Mouse (Mus musculus) embryo, embryonic 10.5 days (tissue): ENCODE results near the gene Ipo8.

ENCODE experiments used
- DNase-seq: peaks from one replicate; pipeline ENCODE4 v3.0.0-alpha.2; 2015; ENCODE audit warnings: low spot score

The Ipo8 gene

DNA sequence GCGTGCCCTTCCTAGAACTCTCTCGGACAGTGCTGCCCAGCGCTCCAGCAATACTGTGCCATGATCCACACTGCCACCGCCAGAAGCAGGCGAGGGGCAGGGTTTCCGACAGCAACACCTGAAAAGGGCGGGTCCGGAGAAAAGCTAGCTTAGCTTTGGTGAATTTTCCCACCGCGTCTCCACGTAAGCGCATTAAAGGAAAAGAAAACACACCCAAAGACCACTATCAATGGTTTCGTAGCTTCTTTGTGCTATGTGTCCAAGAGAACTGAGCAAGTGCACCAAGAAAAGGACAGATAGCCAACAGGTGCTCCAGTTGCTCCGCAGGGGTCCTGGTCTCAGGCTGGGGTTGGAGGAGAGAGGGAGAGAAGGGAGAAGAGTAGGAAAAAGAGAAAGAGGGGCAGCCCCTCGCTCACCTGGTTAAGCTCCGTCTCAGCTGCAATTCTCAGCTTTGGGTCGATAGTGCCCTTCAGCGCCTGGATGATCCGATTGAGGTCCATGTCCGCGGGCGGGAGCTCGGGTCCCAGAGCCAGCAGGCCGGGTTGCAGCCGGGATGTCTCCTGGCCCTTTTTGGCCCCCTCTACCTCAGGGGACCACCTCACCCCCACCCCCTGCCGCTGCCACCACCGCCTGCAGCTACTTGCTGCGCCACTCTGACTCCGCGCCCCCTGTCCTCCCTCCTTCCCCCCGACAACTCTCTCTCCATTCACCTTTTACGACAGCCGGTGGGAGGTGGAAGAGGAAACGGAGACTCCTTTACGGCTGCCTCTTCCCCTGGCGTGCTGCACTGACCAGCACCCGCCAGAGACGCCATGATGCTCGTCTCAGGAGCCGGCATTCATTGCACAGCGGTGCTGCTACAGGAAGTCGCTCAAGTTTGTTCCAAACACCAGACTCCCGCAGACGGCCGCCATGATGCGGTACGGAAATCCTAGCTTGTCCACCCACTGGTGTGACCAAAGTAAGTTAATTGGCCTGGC lies at the start of gene Ipo8:
TSS of gene Ipo8 (minus strand) at position 720 of the 980 bp plus-strand sequence.
- DNase-seq, result peak; percentile 98

DNA sequence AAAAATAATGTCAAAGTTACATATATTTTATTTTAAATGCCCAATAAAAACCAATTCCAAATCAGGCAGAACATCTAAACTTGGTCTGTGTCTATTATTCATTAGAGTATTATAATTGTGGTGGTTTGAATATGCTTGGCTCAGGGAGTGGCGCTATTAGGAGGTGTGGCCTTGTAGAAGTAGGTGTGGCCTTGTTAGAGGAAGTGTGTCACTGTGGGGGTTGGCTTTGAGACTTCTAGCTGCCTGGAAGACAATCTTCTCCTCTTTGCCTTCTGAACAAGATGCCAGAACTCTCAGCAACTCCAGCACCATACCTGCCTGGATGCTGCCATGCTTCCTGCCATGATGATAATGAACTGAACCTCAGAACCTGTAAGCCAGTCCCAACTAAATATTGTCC lies 42.6 kb upstream of the Ipo8 start:
- no peak for DNase-seq

DNA sequence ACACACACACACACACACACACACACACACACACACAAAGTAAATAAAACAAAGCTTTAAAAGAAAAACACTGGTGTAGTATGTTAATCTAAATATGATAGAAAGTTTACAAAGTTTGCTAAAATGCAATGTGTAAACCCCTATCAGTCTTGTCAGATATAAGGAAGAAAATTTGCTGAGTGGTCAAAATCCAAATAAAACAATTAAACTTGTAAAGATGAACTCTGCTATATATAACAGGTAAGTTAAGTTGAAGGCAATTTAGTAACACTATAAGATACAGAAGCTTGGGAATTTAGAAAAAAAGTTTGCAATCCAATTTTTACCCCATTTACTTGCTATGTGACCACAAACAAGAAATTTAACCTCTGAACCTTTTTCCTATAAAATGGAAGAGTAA lies 14.4 kb upstream of the Ipo8 start:
- no peak for DNase-seq

DNA sequence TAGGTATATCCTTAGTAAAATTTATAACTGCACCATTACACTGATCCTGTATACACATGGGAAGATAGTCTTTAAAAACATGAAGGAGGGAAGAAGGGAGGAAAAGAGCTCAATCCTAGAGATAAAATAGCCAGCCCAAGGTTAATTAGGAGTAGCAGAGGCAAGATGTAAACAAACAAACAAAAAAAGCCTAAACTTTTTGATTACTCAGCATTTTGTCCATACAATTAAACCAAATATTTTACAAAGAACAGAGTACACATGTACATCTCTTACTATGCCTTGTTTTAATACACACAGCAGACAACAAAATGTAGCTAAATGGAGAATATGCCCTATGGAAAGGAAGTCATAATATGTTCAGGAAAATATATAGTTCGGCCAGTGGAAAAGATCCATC lies 10.5 kb upstream of the Ipo8 start:
- no peak for DNase-seq

DNA sequence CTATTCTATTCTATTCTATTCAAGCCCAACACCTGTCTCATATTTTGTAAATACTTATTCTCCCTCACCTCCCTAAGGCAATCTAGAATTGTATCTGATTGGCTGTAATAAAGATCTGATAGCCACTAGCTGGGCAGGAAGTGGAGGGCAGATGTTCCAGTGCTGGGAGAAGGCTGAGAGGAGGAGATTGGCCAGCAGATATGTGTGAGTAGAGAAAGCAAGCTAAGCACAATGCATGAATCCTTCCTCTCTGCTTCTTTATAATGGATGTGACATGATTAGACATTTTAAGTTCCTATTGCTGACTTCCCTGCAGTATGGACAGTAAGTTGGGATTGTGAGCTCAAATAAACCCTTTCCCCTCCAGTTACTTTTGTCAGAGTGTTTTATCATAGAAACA lies 7.2 kb upstream of the Ipo8 start:
- DNase-seq, result no peak

DNA sequence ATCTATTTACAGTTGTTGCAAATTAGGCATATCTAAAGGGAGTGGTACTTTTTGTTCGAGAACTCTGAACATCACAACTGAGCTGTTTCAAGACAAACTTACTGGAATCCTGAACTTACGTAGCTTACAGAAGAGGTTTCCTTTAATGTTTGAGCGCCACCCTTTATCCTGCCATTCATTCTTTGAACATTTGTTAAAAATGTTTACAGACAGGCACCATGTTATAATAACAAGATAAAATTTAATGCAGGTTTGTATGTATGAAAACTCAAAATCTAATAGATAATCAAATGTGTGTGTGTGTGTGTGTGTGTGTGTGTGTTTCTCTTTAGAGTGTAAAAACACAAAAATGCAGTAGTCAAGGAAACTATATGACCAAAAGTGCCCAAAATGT lies 458 bp upstream of the Ipo8 start:
- DNase-seq, result no peak

DNA sequence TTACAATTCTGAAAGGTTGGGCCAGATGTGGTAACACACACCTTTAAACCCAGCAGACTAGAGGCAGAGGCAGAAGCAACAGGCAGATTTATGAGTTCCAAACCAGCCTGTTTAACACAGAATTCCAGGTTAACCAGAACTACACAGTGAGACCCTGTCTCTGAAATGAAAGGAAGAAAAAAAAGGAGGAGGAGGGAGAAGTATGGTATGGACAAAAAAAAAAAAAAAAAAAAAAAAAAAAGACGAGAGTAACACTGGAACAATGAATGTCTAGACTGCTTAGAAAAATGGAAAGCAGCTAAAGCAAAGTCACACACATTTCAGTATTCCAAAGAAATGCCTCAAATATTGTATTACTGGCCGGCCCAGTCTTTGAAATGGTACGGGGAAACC lies 916 bp downstream of the Ipo8 start:
- no peak for DNase-seq

DNA sequence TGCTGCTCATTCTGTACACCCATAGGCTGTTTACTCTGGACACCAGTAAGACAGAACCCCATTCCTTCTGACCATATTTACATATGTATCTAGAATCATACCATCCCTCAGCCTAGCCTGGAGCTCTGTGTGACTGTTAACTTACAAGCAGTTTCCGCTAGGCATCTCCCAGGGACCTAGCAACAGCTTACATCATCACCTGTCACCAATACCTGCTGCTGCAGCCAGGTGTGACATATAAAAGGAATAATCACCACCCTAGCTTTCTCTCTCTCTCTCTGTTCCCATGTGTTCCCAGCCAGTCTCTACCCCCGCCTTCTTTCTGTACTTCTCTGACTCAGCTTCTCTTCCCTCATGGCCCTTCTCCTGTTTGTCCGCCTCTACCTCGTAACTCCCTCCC lies 5.1 kb downstream of the Ipo8 start:
- no peak for DNase-seq

DNA sequence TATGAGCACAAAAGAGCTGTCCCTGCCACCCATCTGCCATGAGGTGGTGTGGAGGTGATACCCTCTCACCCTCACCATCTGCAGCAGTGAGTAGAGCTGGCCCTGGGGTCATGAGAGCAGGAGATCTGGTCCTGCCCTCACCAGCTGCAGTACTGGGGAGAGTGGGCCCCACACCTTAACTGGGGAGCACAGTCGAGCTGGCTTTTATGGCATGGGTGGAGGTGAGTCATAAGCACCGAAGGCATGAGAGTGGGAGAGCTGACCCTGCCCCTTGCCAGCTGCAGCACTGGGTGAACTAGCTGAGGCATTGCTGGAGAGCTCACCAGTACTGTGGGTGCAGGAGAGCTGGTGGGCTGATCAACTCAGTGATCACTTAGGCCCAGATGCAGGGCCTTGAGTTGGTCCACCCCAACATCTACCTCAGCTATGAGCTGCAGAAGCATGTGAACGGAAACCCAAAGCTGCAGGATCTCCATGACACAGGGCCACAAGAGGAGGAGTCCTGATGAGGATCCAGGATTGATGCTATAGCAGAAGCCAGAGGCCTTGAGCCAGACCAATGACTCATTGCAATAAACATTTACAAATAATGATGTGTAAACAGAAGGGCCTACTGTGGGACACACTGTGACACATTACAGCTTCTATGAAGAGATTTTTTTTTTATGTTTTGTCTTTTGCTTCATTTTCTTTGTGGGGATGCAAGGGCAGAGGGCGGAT lies 12.5 kb downstream of the Ipo8 start:
- DNase-seq, result no peak

DNA sequence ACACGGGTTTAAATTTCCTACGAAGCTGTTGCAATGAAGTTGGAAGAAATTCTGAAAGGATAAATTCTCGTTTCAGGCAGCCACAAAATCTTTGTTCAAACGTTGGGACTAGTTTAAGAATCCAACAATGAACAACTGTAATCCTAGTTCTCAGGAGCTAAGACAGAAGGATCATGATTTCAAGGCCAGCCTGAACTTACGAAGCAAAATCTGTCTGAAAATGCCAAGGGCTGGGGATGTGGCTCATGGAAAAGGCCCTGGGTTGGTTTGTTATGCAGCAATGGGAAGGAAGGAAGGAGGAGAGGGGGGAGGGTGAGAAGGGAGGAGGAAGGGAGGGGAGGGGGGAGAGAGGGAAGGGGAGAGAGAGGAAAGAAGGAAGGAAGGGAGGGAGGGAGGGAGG lies 14.5 kb downstream of the Ipo8 start:
- no peak for DNase-seq

DNA sequence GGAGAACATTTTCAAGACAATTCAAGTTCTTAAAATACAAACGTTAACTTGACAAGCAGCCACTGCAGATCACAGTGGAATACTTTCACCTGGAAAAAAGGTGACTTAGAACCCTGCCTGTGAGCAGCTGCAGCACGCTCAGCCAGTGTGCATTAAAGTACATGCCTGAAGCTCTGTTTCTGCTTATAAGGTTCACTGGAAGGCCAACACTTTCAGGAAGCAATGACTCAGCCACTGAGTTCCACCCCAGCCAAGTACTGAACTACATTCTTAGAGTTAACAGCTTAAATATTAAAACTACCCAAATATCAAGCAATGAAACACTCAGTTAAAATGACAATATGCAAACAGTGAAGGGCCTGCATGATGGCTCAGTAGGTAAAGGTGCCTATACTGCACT lies 20.1 kb downstream of the Ipo8 start:
- DNase-seq, result no peak

DNA sequence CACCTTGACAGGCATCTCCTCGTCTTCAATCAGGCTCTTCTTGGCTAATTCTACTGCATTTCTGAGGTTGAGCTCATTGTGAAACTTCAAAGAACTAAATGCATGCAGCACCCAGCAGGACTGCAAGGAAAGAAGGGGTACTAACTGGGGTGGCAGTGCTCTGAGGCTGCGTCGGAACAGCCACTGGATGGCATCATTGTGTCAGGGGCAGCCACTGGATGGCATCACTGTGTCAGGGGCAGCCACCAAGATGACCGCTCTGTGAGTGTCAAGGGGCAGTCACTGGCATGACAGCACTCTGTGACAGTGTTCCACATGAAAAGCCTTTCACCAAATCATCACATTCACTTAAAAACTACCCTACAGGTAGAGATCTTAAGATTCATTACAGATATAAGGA lies 31.5 kb downstream of the Ipo8 start:
- DNase-seq, result no peak

DNA sequence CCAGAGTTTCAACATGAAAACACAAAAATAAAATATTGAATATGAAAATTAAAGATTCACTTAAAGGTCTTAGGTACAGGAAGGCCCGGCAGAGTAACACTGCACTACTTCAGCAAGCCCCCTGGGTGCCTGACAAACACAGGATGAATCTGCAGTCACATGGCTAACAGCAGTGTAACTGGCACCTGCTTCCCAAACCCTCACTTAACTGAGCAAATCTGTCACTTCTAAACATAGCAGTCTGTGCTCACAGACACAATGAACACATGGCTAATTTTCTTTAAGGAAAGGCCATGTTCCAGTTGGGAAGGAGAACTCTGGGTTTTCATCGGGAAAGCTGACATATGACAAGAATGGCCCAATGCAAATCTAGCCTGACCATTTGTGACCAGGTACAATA lies 36.1 kb downstream of the Ipo8 start:
- DNase-seq, result no peak

DNA sequence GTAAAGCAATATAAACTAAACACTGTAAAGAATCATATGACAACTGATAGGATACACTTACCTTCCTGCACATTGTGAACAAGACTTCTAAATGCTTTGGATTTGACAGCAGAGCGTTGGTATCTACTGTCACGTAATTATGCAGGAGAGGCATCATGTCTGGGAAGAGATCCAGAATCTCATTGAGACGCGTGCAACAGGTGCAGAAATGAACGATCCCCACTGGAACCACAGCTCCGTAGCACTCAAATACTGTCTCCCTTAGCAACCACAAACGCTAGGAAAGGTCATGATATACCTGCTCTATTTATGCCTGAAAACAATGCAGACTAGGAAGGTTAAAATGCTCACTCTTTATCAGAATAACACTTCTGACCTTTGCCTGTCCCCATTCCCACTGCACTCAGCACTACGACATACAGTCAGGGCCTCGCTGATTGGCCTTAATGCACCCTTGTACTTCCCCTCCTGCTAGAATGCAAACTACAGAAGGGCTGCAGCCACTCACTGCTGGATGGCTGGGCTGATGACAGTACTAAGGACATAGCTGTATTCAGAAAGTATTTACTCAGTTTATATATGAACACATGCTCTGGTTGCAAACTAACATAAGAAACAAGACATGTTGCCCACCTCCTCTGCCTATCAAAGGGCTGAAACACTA lies 42.1 kb downstream of the Ipo8 start:
- no peak for DNase-seq

DNA sequence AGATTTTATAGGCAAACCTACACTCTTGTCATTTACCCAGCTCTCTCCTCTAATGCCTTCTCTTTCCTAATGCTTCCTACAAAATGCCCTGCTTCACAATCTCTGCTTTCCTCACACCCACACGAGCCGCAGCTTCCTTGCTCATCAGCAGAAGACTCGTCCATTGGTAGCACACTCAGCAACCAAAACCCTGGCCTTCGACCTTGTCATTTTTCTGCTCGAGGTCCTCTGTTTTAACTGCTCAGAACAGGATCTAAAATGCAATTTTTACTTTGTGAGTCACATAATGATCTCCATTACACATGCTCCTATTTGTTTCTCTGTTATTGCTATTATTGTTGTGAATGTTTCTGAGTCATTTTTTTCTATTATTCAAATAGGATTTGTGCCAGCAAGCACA lies 45.1 kb downstream of the Ipo8 start:
- no peak for DNase-seq

DNA sequence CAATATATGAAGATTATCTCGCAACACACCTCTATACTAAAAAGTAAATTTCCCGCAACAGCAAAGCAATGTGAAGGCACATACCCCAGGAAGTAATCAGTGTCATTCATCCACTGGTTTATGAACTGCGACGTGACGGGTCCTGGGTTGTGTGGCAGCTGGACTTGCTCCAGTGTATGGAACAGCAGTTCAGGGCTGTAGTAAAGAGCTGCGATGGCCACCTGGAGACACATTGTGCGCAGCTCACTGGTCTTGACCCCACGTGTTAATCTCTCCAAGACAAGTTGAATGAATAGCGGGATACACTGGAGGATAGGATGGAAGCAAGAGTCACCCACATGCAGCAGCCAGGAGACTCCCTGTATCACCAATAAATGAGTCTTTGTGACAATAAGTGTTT lies 46.8 kb downstream of the Ipo8 start:
- no peak for DNase-seq

DNA sequence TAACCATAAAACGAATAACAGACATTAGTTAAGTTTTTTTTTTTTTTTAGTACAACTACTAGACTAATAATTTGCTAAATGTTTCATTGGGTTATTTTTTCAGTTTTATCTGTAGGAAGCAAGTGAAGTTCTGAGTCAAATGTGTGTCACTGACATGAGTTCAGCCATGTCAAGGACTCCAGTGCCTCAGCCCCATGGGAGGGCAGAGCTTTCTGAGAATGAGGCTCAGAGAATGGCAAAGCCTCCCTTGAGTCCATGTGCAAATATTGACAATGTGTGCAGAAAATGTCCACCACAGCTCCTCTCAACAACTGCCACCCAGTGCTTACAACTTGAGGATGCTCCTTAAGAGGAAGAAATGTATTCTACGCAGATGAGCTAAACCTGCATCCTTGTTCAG lies 55.0 kb downstream of the Ipo8 start:
- no peak for DNase-seq

DNA sequence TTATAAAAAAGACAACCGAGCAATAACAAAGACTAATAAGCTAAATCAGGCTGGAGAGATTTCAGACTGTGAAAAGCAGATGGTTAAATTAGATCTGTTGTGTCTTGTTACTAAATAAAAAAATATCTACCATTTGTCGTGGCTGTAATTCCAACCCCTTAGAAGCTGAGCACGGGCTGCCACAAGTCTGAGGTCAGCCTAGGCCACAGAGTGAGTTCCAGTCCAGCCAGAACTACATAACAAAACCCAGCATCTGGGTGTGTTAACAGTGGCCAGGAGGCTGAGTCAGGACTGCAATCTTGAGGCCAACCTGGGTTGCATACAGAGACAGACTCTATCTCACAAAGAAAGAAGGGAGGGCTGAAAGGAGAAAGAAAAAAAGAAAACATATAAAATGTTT lies 59.8 kb downstream of the Ipo8 start:
- no peak for DNase-seq

DNA sequence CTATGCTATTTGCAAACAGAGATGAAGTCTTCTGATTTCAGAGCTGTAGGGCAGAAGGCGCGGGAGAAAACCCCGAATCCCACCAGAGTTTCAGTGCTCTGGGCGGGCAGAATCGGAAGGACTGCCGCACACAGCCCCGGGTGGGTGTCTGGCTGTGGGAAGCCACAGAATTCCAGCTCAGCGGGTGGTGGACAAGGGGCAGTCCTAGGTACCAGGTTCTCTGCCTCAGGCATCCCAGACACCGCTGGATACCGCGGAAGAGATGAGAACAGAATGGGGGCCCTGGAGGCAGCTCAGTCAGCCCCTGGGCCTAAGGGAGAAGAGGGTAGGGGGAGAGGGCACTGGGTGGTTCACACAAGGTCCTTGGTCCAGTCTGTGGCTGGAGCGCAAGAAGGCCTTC lies 62.8 kb downstream of the Ipo8 start:
- no peak for DNase-seq

DNA sequence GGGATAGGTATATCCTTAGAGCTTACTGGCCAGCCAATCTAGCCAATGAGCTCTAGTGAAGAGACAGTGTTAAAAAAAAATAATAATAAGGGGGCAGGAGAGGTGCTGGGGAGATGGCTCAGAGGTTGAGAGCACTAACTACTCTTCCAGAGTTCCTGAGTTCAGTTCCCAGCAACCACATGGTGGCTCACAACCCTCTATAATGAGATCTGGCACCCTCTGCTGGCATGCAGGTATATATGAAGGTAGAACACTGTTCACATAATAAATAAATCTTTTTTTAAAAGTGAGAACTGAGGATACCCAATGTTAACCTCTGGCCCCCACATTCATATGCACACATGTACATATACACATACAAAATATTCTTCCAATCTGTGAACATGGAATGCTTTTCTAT lies 64.0 kb downstream of the Ipo8 start:
- no peak for DNase-seq

DNA sequence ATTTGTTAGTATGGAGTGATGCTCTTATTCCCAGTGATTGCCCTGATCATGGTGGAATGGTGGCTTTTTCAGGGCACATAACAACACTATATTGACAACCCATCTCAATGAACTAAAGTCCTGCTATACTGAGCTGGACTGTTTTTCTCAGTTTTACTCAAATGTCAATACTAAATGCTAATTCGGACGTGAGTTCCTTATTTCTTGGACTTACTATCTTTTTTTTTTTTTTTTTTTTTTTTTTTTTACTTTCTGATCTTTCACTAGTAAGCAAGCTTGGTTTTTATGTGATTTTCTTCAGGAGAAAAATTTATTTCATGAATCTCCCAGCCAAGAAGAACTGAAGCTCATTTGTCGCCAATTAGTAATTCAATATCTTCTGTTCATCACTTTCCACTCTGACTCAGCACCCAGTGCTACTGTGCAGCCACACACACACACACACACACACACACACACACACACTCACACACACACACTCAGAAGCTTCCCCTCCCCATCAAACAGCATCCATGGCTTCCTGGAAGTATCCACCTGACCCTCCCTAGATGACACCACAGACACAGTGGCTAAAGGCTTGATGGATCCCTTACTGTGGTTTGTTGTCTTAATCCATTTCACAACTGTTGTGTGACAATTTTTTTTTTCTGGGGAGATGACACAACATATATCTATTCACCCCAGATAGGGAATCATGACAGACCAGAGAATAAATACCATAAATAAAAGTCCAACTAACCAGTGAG lies 69.1 kb downstream of the Ipo8 start:
- DNase-seq, result no peak

DNA sequence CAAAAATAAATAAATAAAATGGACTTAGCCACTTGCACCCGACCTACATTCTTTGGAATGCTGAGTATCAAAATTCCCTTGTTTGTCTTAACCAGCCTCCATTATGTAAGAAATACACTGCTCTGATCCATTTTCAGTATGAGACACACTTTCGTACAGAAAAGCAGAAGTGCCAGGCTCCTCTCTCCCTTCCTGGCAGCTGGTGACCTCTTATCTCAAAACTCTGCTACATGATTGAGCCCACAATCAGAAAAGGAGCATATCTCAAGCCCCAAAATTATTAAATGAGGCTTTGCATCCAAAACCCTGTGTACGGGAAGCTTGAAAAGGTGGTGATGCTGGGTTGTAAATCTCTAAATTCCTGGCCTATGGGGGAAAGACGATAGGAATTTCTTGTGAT lies 69.8 kb downstream of the Ipo8 start:
- no peak for DNase-seq
